Mouse (Mus musculus) forebrain, postnatal 0 days (tissue): ENCODE data around the gene Gpr1. TPM values are rescaled to one million over a fixed set of nuclear protein-coding genes. Genes with fewer than 3 reads are reported as not detected.
A peak's percentile ranks its signal among the peaks of the same experiment; 100 is the strongest.

ENCODE experiments used
- ATAC-seq: fragments of 200-750 bp; cut with Nextera tagmentation; 2 replicates; pipeline ENCODE4 v1.8.0; 2017; ENCODE audit warnings: mild to moderate bottlenecking, moderate library complexity
- DNase-seq: peaks from one replicate; pipeline ENCODE4 v3.0.0-alpha.2; 2015
- H3K27ac ChIP-seq: fragments of 300-500 bp; sonication (generic); 2 replicates; pipeline ENCODE4 v1.5.1; 2014; ENCODE audit warnings: low read depth, mild to moderate bottlenecking, antibody characterized with exemption, low read length, moderate library complexity, mixed read lengths
- H3K27me3 ChIP-seq: fragments of 300-500 bp; sonication (generic); 2 replicates; pipeline ENCODE4 v1.6.1; 2014; ENCODE audit warnings: mild to moderate bottlenecking, low read length, mixed read lengths; ENCODE audit not compliant: insufficient read depth
- H3K36me3 ChIP-seq: fragments of 300-500 bp; sonication (generic); 2 replicates; pipeline ENCODE4 v1.6.1; 2014; ENCODE audit warnings: mild to moderate bottlenecking, moderate library complexity; ENCODE audit not compliant: insufficient read depth
- H3K4me1 ChIP-seq: fragments of 300-500 bp; sonication (generic); 2 replicates; pipeline ENCODE4 v1.6.1; 2014; ENCODE audit warnings: antibody characterized with exemption; ENCODE audit not compliant: insufficient read depth
- H3K4me2 ChIP-seq: fragments of 300-500 bp; sonication (generic); 2 replicates; pipeline ENCODE4 v1.6.1; 2014; ENCODE audit warnings: low read depth, mild to moderate bottlenecking, moderate library complexity
- H3K4me3 ChIP-seq: fragments of 300-500 bp; sonication (generic); 2 replicates; pipeline ENCODE4 v1.5.1; 2014; ENCODE audit warnings: low read depth, low read length, mixed read lengths
- H3K9ac ChIP-seq: fragments of 300-500 bp; sonication (generic); 2 replicates; pipeline ENCODE4 v1.6.1; 2014; ENCODE audit warnings: mild to moderate bottlenecking
- H3K9me3 ChIP-seq: fragments of 300-500 bp; sonication (generic); 2 replicates; pipeline ENCODE4 v1.6.1; 2016; ENCODE audit warnings: low read length
- CTCF ChIP-seq: sonication (generic); IDR thresholded peaks from 2 replicates; pipeline ENCODE4 v1.5.1; 2016; ENCODE audit warnings: antibody characterized with exemption, control low read depth, low read depth
- WGBS: fragments of 180-500 bp; shearing (Covaris S2); extraction: QIAGEN DNeasy Blood & Tissue Kit; methylation state at CpG from one replicate; pipeline ENCODE4 v1.1.7; 2014; 5-methylcytosine and 5-hydroxymethylcytosine counted together
- polyA plus RNA-seq: library from polyadenylated mRNA; unstranded; fragments of >200 nt; fragmentation: Nextera tagmentation; extraction: Ambion mirVana; gene quantifications from 2 replicates; pipeline ENCODE4 v1.2.1, GENCODE M21; 2015
- total RNA-seq: library from RNA; depleted of rRNA; stranded (reverse); fragments of >200 nt; gene quantifications from 2 replicates; pipeline ENCODE4 v1.2.3, GENCODE M21; 2014

The Gpr1 gene
- total and polyA plus RNA-seq, 2 experiments from 2014 or later, result 0.45 to 0.95 TPM

DNA sequence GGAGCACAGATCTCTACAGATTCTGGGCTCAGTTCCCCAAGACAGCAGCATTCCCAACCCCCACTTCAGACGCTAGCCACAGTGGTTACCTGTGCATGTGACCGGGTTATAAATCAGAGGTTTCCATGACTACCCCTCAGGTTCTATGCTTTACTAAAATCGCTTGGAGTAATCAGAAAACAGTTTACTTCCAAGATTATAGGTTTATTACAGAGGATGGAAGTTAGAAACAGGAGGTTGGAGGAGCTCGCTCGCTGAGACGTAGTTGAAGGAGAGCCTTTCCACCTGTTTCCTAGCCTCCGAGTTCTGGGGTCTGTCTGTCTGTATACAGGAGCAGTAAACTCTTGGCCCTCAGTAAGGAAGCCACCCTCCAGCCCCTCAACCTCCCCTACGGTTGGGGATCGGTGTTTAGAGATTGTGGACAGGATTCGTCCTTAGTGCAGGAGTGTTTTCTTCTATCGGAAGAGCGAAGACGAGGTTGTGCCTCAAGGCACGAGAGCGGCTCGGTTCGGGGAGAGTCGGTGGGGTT is 33.6 kb upstream of the Gpr1 start:
- WGBS, result 1% methylated on average over 18 of the region's 18 CpGs

DNA sequence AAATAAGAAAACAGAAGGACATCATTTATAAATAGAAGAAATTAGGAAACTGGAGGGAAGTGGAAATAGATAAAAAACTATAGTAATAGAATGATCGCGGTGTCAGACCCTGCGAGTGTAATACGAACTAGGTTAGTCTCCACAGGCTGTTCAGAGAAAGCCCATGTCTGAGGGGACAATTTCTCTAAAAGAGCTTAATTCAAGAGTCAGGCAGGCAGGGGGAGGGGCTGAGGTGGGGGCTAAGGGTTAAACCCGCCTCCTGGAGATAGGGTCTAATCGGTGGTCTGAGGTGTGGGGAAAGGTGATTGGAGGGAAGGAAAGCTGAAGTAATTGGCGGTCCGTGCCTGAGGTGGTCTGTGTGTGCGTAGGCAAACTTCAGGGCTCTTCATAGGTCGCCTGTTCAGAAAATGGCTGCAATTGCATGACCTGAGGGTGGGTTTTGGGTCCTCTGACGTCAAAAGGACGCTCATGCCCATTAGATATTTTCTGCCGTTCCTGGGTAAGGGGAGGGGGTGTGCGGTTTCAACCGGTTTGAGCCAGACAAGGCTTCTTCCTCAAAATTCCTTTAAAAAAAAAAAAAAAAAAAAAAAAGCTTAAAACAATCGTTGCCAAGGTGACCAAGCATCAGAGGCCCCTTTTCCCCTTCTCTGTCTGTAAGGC is 32.6 kb upstream of the Gpr1 start:
- no peaks in the 10 kb centered on the region for H3K9me3 ChIP-seq
- H3K4me2 ChIP-seq, result peak overlapping the region; percentile 27
- H3K36me3 ChIP-seq, result no peaks in the 10 kb centered on the region
- no peaks in the 10 kb centered on the region for H3K4me1 ChIP-seq
- DNase-seq (peak; percentile 47), ATAC-seq (peak; percentile 77)
- peaks cover 47% of the 10 kb centered on the region for H3K27me3 ChIP-seq
- 4% methylated on average over 16 of the region's 16 CpGs for WGBS
- H3K9ac ChIP-seq, result no peak overlapping the region
- H3K4me3 ChIP-seq, result peak overlapping the region; percentile 16; the same call in 1 of the 2 replicates
- no peak overlapping the region for H3K27ac ChIP-seq
- no peak for TF ChIP-seq CTCF

More for the DNA sequence above, 33.6 kb upstream of the Gpr1 start:
- no peaks in the 10 kb centered on the region for H3K4me1 ChIP-seq
- H3K4me3 ChIP-seq, result peak overlapping the region; percentile 24
- no peak for TF ChIP-seq CTCF
- no peaks in the 10 kb centered on the region for H3K9me3 ChIP-seq
- H3K27ac ChIP-seq, result 0 out of 2 replicates have a peak overlapping the region, but pooled peaks have one; percentile 15
- DNase-seq, result peak; percentile 60
- peaks cover 52% of the 10 kb centered on the region for H3K27me3 ChIP-seq
- H3K36me3 ChIP-seq, result no peaks in the 10 kb centered on the region
- peak overlapping the region; percentile 28; the same call in 1 of the 2 replicates for H3K9ac ChIP-seq
- H3K4me2 ChIP-seq, result peak overlapping the region; percentile 49
- peak; percentile 47; the same call in 1 of the 2 replicates for ATAC-seq

DNA sequence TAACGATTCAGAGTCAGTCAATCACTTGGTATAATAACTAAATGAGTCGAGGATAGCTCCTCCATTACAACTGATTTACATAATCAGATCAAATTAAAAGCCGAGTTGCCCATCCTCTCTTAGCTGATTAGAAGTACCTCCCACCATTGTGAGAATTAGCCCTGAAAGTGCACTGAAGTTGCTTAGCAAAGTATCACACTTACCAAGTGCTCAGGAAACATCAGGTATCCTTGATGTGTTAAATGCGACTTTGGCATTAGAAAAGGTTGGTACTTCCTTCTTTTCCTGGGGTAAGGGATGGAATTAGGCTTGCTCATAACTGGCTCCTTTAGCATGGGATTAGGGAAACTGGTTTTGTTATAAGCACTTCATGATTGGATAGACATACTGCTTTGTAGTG is 29.5 kb upstream of the Gpr1 start:
- TF ChIP-seq CTCF, result no peak
- Histone ChIP-seq H3K9ac (no peak overlapping the region), H3K4me3 (no peak overlapping the region), H3K4me2 (no peak overlapping the region), H3K9me3 (no peaks in the 10 kb centered on the region), H3K27me3 (peaks cover 20% of the 10 kb centered on the region; the same call in 1 of the 2 replicates), H3K4me1 (no peaks in the 10 kb centered on the region), H3K36me3 (no peaks in the 10 kb centered on the region), H3K27ac (no peak overlapping the region)
- 31% methylated on average over 4 of the region's 4 CpGs for WGBS
- DNase-seq (no peak), ATAC-seq (no peak)

DNA sequence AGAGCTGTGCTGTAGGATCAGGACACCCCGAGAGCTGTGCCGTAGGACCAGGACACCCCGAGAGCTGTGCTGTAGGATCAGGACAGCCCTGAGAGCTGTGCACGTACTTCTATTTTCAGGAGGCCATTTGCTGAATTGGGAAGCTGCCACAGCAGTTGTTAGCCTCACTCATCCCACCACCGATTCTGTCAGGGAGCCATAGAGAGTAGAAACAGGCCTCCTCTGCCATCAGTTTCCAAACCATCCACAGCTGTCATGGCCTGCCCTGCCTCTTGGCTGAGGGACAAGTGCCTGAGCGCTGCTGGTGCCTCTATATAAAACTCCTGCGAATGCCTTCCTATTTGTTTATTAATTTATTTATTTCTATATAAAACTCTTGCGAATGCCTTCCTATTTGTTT is 25.4 kb upstream of the Gpr1 start:
- Histone ChIP-seq H3K4me1 (no peaks in the 10 kb centered on the region; the same call in 1 of the 2 replicates), H3K4me3 (no peak overlapping the region), H3K4me2 (no peak overlapping the region), H3K9me3 (no peaks in the 10 kb centered on the region), H3K36me3 (no peaks in the 10 kb centered on the region), H3K27me3 (no peaks in the 10 kb centered on the region), H3K27ac (no peak overlapping the region), H3K9ac (no peak overlapping the region)
- 80% methylated on average over 8 of the region's 8 CpGs for WGBS
- DNase-seq (no peak), ATAC-seq (no peak)
- no peak for TF ChIP-seq CTCF

DNA sequence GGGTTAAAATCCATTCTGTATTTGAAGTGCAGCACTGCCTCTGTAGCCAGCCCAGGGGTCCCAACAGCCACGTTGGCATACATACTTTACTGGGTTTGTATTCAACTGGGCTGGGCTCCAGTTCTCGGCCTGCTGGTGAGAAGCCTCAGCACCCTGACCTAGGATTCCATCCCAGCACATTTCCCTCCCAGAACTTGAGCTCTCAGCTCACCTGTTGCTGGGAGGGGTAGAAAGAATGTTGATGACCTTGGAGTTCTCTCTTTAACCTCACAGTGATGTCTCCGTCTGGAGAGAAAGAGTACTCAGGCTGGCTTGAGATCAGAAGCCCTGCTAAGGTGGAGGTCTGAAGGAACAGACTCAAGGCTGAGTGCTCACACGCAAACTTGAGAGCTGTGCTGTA is 25.0 kb upstream of the Gpr1 start:
- no peaks in the 10 kb centered on the region for H3K27me3 ChIP-seq
- H3K4me3 ChIP-seq, result no peak overlapping the region
- no peak overlapping the region for H3K27ac ChIP-seq
- no peak for ATAC-seq
- 57% methylated on average over 4 of the region's 4 CpGs for WGBS
- no peak for DNase-seq
- no peak overlapping the region for H3K4me2 ChIP-seq
- no peak for TF ChIP-seq CTCF
- H3K36me3 ChIP-seq, result no peaks in the 10 kb centered on the region
- no peak overlapping the region for H3K9ac ChIP-seq
- H3K4me1 ChIP-seq, result no peaks in the 10 kb centered on the region; the same call in 1 of the 2 replicates
- no peaks in the 10 kb centered on the region for H3K9me3 ChIP-seq

DNA sequence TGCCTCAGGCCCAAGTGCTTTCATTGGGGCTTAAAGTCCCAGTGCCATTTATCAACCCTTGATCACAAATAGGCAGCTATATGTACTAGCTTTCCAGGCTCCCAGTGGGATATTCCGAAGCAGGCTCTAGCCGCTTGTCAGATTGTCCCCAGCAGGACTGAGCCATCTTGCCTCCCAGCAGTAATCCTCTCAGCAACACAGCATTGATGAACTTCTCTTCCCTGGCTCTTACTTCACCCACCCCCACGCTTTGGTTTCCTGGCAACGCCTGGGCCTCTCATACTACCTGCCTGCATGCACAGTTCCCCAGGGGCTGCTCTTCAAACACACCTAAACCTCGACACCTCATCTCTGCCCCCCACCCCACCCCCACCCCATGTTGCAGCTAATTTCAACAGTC is 23.0 kb upstream of the Gpr1 start:
- no peak overlapping the region for H3K9ac ChIP-seq
- H3K27ac ChIP-seq, result no peak overlapping the region
- ATAC-seq, result peak; percentile 56; the same call in 1 of the 2 replicates
- TF ChIP-seq CTCF, result no peak
- H3K36me3 ChIP-seq, result no peaks in the 10 kb centered on the region
- 14% methylated on average over 5 of the region's 5 CpGs for WGBS
- no peaks in the 10 kb centered on the region; the same call in 1 of the 2 replicates for H3K4me1 ChIP-seq
- peak; percentile 22 for DNase-seq
- H3K4me2 ChIP-seq, result no peak overlapping the region
- H3K4me3 ChIP-seq, result no peak overlapping the region
- H3K27me3 ChIP-seq, result no peaks in the 10 kb centered on the region
- no peaks in the 10 kb centered on the region for H3K9me3 ChIP-seq

DNA sequence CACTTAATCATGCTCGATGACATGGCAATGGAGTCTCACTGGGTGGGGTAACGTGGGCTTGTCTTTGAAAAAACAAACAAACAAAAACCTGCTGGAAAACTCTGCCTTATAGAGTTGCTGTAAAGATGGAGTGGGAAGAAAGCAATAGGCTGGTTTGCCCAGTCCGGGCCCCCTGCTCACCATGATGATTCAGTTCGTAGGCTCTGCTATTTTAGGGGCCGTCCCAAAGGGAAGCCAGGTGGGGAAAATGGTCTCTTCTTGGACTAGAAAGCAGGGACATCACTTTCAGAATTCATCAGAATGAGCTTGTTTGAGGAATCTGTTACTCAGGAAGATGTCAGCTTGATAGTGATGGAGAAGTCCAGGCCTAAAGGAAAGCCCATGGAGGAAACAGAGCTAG is 12.9 kb upstream of the Gpr1 start:
- no peak overlapping the region for H3K9ac ChIP-seq
- no peak overlapping the region for H3K27ac ChIP-seq
- no peak for ATAC-seq
- H3K4me1 ChIP-seq, result no peaks in the 10 kb centered on the region
- H3K4me2 ChIP-seq, result no peak overlapping the region
- 85% methylated on average over 5 of the region's 5 CpGs for WGBS
- no peak for TF ChIP-seq CTCF
- no peak overlapping the region for H3K4me3 ChIP-seq
- no peaks in the 10 kb centered on the region for H3K36me3 ChIP-seq
- H3K9me3 ChIP-seq, result no peaks in the 10 kb centered on the region
- no peak for DNase-seq
- no peaks in the 10 kb centered on the region for H3K27me3 ChIP-seq
